Mouse (Mus musculus) midbrain, embryonic 15.5 days (tissue): ENCODE data around the gene Pcdh19. TPM values are rescaled to one million over a fixed set of nuclear protein-coding genes. Genes with fewer than 3 reads are reported as not detected.

Experiments
- ATAC-seq: fragments of 200-750 bp; cut with Nextera tagmentation; replicated peaks from 2 replicates; pipeline ENCODE4 v1.8.0; 2017; ENCODE audit warnings: moderate TSS enrichment
- H3K27ac ChIP-seq: fragments of 300-500 bp; sonication (generic); 2 replicates; pipeline ENCODE4 v1.5.1; 2015; ENCODE audit warnings: mild to moderate bottlenecking, inconsistent platforms
- H3K27me3 ChIP-seq: fragments of 300-500 bp; sonication (generic); replicated peaks from 2 replicates; pipeline ENCODE4 v1.6.1; 2015; ENCODE audit warnings: inconsistent platforms
- H3K36me3 ChIP-seq: fragments of 300-500 bp; sonication (generic); replicated peaks from 2 replicates; pipeline ENCODE4 v1.6.1; 2015; ENCODE audit warnings: inconsistent platforms
- H3K4me1 ChIP-seq: fragments of 300-500 bp; sonication (generic); 2 replicates; pipeline ENCODE4 v1.6.1; 2015; ENCODE audit warnings: inconsistent platforms
- H3K4me2 ChIP-seq: fragments of 300-500 bp; sonication (generic); 2 replicates; pipeline ENCODE4 v1.6.1; 2015; ENCODE audit warnings: inconsistent platforms, mild to moderate bottlenecking, moderate library complexity
- H3K4me3 ChIP-seq: fragments of 300-500 bp; sonication (generic); 2 replicates; pipeline ENCODE4 v1.5.1; 2015; ENCODE audit warnings: mild to moderate bottlenecking, inconsistent platforms
- H3K9ac ChIP-seq: fragments of 300-500 bp; sonication (generic); 2 replicates; pipeline ENCODE4 v1.6.1; 2015; ENCODE audit warnings: mild to moderate bottlenecking, inconsistent platforms
- H3K9me3 ChIP-seq: fragments of 300-500 bp; sonication (generic); 2 replicates; pipeline ENCODE4 v1.6.1; 2016; ENCODE audit warnings: inconsistent platforms
- WGBS: fragments of 180-500 bp; shearing (Covaris S2); methylation state at CpG from one replicate; pipeline ENCODE4 v1.1.7; 2015; ENCODE audit warnings: mixed read lengths; 5-methylcytosine and 5-hydroxymethylcytosine counted together
- polyA plus RNA-seq: library from polyadenylated mRNA; unstranded; fragments of >200 nt; fragmentation: Nextera tagmentation; extraction: Ambion mirVana; gene quantifications from 2 replicates; pipeline ENCODE4 v1.2.1, GENCODE M21; 2015

Gene Pcdh19
- polyA plus RNA-seq, 1 experiment from 2014 or later, result 25.1 TPM

DNA sequence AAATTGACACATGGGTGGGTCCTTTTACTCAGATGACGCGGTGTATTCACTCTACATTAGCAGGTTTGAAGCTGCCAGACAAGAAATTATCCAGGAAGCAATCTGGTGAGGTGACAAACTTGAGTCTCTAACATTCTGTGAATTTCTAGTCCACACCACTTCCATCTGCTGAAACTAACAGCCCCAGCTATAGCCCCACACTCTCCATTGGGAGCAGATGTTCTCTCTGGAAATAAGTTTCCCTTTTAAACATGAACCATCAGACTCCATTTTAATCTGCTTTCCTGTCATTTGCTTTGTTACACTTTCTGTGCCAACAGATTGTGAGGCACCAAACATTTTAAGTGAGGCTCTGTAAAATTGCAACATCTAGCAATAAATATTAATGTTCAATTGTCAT is 123.4 kb downstream of the Pcdh19 start:
- no peaks in the 10 kb centered on the region for H3K27me3 ChIP-seq
- H3K4me1 ChIP-seq, result no peaks in the 10 kb centered on the region
- H3K27ac ChIP-seq, result no peak overlapping the region
- H3K4me2 ChIP-seq, result no peak overlapping the region
- H3K36me3 ChIP-seq, result no peaks in the 10 kb centered on the region
- no peak for ATAC-seq
- no peak overlapping the region for H3K9ac ChIP-seq
- WGBS, result 90% methylated on average over 2 of the region's 2 CpGs
- H3K9me3 ChIP-seq, result no peaks in the 10 kb centered on the region
- H3K4me3 ChIP-seq, result no peak overlapping the region

Other genes starting within 250 kb of the Pcdh19 start
- 0.17 and 0.40 TPM in 2 replicates for gene Tnmd, start 162.0 kb upstream of the Pcdh19 start, polyA plus RNA-seq
- 257 and 267 TPM in 2 replicates for gene Tspan6, start 209.4 kb upstream of the Pcdh19 start, polyA plus RNA-seq
- 1.6 and 1.7 TPM in 2 replicates for gene Srpx2, start 219.4 kb upstream of the Pcdh19 start, polyA plus RNA-seq